20 mouse cellular contexts compared by ENCODE assay signal in genomic region chr3:30220701-30221412, GRCm38 (mm10).
A peak's percentile ranks its signal among the peaks of the same experiment; 100 is the strongest.
DNase-seq lines count a peak whose midpoint lies in the region; ATAC-seq and TF ChIP-seq lines count a peak whose summit lies in the region.
"Had no signal": no experiment of that assay in that cellular context is flagged by ENCODE, and none has a peak within 500 bp of the region (broad histone marks: within the 10 kb centered on the region; RNA-seq: fewer than 3 reads in every experiment).

No protein-coding gene starts in this region.

- no peaks in the 10 kb centered on the region for H3K36me3 ChIP-seq in midbrain, embryonic 10.5 days
- H3K36me3 ChIP-seq in midbrain, embryonic 16.5 days (ENCODE audit: control insufficient read depth, insufficient read depth, low read length) = no peaks in the 10 kb centered on the region
- no peaks in the 10 kb centered on the region for H3K36me3 ChIP-seq in embryonic facial prominence, embryonic 11.5 days (replicated peaks; ENCODE audit: control insufficient read depth, insufficient read depth, low read depth, low read length)
- H3K36me3 ChIP-seq in forebrain, postnatal 0 days (ENCODE audit: insufficient read depth) = no peaks in the 10 kb centered on the region
- H3K36me3 ChIP-seq: heart, embryonic 10.5 days; neural tube, embryonic 12.5 days had no signal

- no peak for ATAC-seq in midbrain, embryonic 16.5 days
- peak; percentile 70; the same call in 1 of the 2 replicates for ATAC-seq in embryonic facial prominence, embryonic 11.5 days (replicated peaks; ENCODE audit: insufficient number of reproducible peaks, low FRiP score, low TSS enrichment, low read depth)
- peak; percentile 60; the same call in 1 of the 2 replicates for ATAC-seq in forebrain, postnatal 0 days
- ATAC-seq: CD4-positive, CD25-positive, alpha-beta regulatory T cell, adult 4 months had no signal

- peaks cover 63% of the 10 kb centered on the region for H3K4me1 ChIP-seq in midbrain, embryonic 10.5 days
- 0 out of 2 replicates have a peak, but pooled peaks cover 3% of the 10 kb centered on the region for H3K4me1 ChIP-seq in midbrain, embryonic 16.5 days (ENCODE audit: control insufficient read depth, insufficient read depth, low read length)
- peaks cover 2% of the 10 kb centered on the region; the same call in 1 of the 2 replicates for H3K4me1 ChIP-seq in embryonic facial prominence, embryonic 11.5 days (ENCODE audit: control insufficient read depth, insufficient read depth, low read length)
- H3K4me1 ChIP-seq in forebrain, postnatal 0 days (ENCODE audit: insufficient read depth) = no peaks in the 10 kb centered on the region

- peak overlapping the region; percentile 68 for H3K27ac ChIP-seq in midbrain, embryonic 10.5 days (replicated peaks)
- H3K27ac ChIP-seq in midbrain, embryonic 16.5 days (ENCODE audit: low read length) = no peak overlapping the region
- no peak overlapping the region; the same call in 1 of the 2 replicates for H3K27ac ChIP-seq in embryonic facial prominence, embryonic 11.5 days (replicated peaks; ENCODE audit: low read depth, low read length)
- H3K27ac ChIP-seq in forebrain, postnatal 0 days (ENCODE audit: low read depth, low read length) = no peak overlapping the region
- H3K27ac ChIP-seq: heart, embryonic 10.5 days; neural tube, embryonic 12.5 days had no signal

- WGBS in midbrain, embryonic 10.5 days = 21% methylated on average over 19 of the region's 19 CpGs
- 12% methylated on average over 19 of the region's 19 CpGs for WGBS in midbrain, embryonic 16.5 days
- 35% methylated on average over 19 of the region's 19 CpGs for WGBS in embryonic facial prominence, embryonic 11.5 days
- 22% methylated on average over 19 of the region's 19 CpGs for WGBS in forebrain, postnatal 0 days

- H3K4me3 ChIP-seq in midbrain, embryonic 10.5 days = peak overlapping the region; percentile 33
- no peak overlapping the region for H3K4me3 ChIP-seq in midbrain, embryonic 16.5 days (ENCODE audit: low read depth, low read length)
- H3K4me3 ChIP-seq in embryonic facial prominence, embryonic 11.5 days (ENCODE audit: low read depth, low read length) = no peak overlapping the region
- H3K4me3 ChIP-seq in forebrain, postnatal 0 days (ENCODE audit: low read depth, low read length) = no peak overlapping the region
- H3K4me3 ChIP-seq: heart, embryonic 10.5 days; neural tube, embryonic 12.5 days had no signal

- DNase-seq in midbrain, embryonic 10.5 days (ENCODE audit: low spot score) = peak; percentile 66
- peak; percentile 54 for DNase-seq in embryonic facial prominence, embryonic 11.5 days (ENCODE audit: low spot score)
- no peak for DNase-seq in forebrain, postnatal 0 days
- DNase-seq in retina, embryonic 14.5 days (ENCODE audit: low spot score) = peak; percentile 55
- no peak for DNase-seq in layer of hippocampus, adult 11-12 months (ENCODE audit: low spot score)
- DNase-seq in cerebellum, postnatal 4 days (ENCODE audit: low spot score in 2 of 2) = no peak
- DNase-seq: adrenal gland, adult 8-10 months; cerebellum, adult 9-11 months; gastrocnemius, postnatal 25 days; kidney, adult 11 months; kidney, postnatal 14 days; layer of hippocampus, adult 9-11 months; lung, postnatal 10 days; right cerebral cortex, postnatal 4 days; thymus, postnatal 14 days had no signal

- no peak for TF ChIP-seq CTCF in forebrain, postnatal 0 days (IDR thresholded peaks at IDR 0.05; ENCODE audit: low read depth)

- H3K9me3 ChIP-seq in midbrain, embryonic 10.5 days (replicated peaks) = no peaks in the 10 kb centered on the region
- no peaks in the 10 kb centered on the region for H3K9me3 ChIP-seq in midbrain, embryonic 16.5 days (replicated peaks; ENCODE audit: control insufficient read depth, low read length, poor library complexity, severe bottlenecking)
- H3K9me3 ChIP-seq in embryonic facial prominence, embryonic 11.5 days (replicated peaks; ENCODE audit: control insufficient read depth, low read length) = no peaks in the 10 kb centered on the region
- no peaks in the 10 kb centered on the region for H3K9me3 ChIP-seq in forebrain, postnatal 0 days (ENCODE audit: low read length)
- H3K9me3 ChIP-seq: heart, embryonic 10.5 days; neural tube, embryonic 12.5 days had no signal

- no peak overlapping the region for H3K9ac ChIP-seq in midbrain, embryonic 16.5 days (ENCODE audit: low read depth, low read length)
- H3K9ac ChIP-seq in embryonic facial prominence, embryonic 11.5 days (replicated peaks; ENCODE audit: low read length) = no peak overlapping the region
- no peak overlapping the region for H3K9ac ChIP-seq in forebrain, postnatal 0 days
- H3K9ac ChIP-seq: neural tube, embryonic 12.5 days had no signal

- peaks cover 78% of the 10 kb centered on the region for H3K27me3 ChIP-seq in midbrain, embryonic 10.5 days (ENCODE audit: low read depth, poor library complexity, severe bottlenecking)
- H3K27me3 ChIP-seq in midbrain, embryonic 16.5 days (ENCODE audit: control insufficient read depth, insufficient read depth, low read depth, low read length) = peaks cover 22% of the 10 kb centered on the region
- no peaks in the 10 kb centered on the region for H3K27me3 ChIP-seq in embryonic facial prominence, embryonic 11.5 days (ENCODE audit: control insufficient read depth, insufficient read depth, low read length)
- H3K27me3 ChIP-seq in forebrain, postnatal 0 days (ENCODE audit: insufficient read depth, low read length) = peaks cover 37% of the 10 kb centered on the region

- H3K4me2 ChIP-seq in midbrain, embryonic 16.5 days (ENCODE audit: low read length) = no peak overlapping the region
- no peak overlapping the region for H3K4me2 ChIP-seq in embryonic facial prominence, embryonic 11.5 days (ENCODE audit: low read depth, low read length)
- H3K4me2 ChIP-seq in forebrain, postnatal 0 days (ENCODE audit: low read depth) = no peak overlapping the region
- H3K4me2 ChIP-seq: liver, embryonic 11.5 days; neural tube, embryonic 12.5 days had no signal

Comparison
In these comparisons a context has a peak if more than half of its experiments do, and no peak if none do; other contexts are left out.
1. DNase-seq: peak in midbrain, embryonic 10.5 days (single experiment), embryonic facial prominence, embryonic 11.5 days (single experiment) and retina, embryonic 14.5 days (single experiment); none in forebrain, postnatal 0 days (single experiment), layer of hippocampus, adult 11-12 months (single experiment) and cerebellum, postnatal 4 days (0 of 2).